Comparison of ENCODE assay signal across 8 mouse cellular contexts in genomic region chr6:71830690-71831580, GRCm38 (mm10). TPM values are rescaled to one million over a fixed set of nuclear protein-coding genes. Genes with fewer than 3 reads are reported as not detected.
DNase-seq lines count a peak whose midpoint lies in the region; ATAC-seq lines count a peak whose summit lies in the region.

TSS of gene Immt (plus strand) at chr6:71831331.

- H3K27ac ChIP-seq in hindbrain, embryonic 12.5 days = peak within 1 kb of the TSS; percentile 90

- DNase-seq in NIH3T3 (ENCODE audit: low read depth) = peak; percentile 99
- DNase-seq in cerebellum, postnatal 10 days = peak; percentile 98 to 99
- DNase-seq in frontal cortex, postnatal 10 days (ENCODE audit: low spot score in 2 of 2) = peak; percentile 97
- DNase-seq in layer of hippocampus, postnatal 14 days (ENCODE audit: low spot score in 2 of 2) = peak; percentile 93 to 97
- DNase-seq in lung, postnatal 14 days = peak; percentile 97
- DNase-seq in retina, adult 2 months (ENCODE audit: low read depth, low spot score) = peak; percentile 94
- peak; percentile 92 to 96 for DNase-seq in thymus, postnatal 36 days

- H3K4me2 ChIP-seq in hindbrain, embryonic 12.5 days (replicated peaks) = peak within 1 kb of the TSS; percentile 79

- H3K9me3 ChIP-seq in hindbrain, embryonic 12.5 days (replicated peaks) = no peaks in the 10 kb centered on the region

- H3K4me3 ChIP-seq in hindbrain, embryonic 12.5 days = peak within 1 kb of the TSS; percentile 97

- WGBS in hindbrain, embryonic 12.5 days = under 1% methylated on average over 64 of the region's 64 CpGs

- peak within 1 kb of the TSS; percentile 85 for H3K9ac ChIP-seq in hindbrain, embryonic 12.5 days

- peaks cover 12% of the 10 kb centered on the region for H3K4me1 ChIP-seq in hindbrain, embryonic 12.5 days

- no peaks in the 10 kb centered on the region for H3K27me3 ChIP-seq in hindbrain, embryonic 12.5 days

- peak; percentile 100 for ATAC-seq in hindbrain, embryonic 12.5 days (ENCODE audit: low FRiP score)

- 0 out of 2 replicates have a peak, but pooled peaks cover 5% of the 10 kb centered on the region for H3K36me3 ChIP-seq in hindbrain, embryonic 12.5 days

RNA-seq across cellular contexts. Expression of gene Immt, which starts in this region (rescaled TPM):
- 153 and 160 TPM in 2 replicates for polyA plus RNA-seq in hindbrain, embryonic 12.5 days (2016; fragmentation: Nextera tagmentation; extraction: Ambion mirVana)
- 100 to 1,000 TPM; 144 to 145 TPM for total RNA-seq in layer of hippocampus, postnatal 14 days (2021)

Comparison
In these comparisons a context has a peak if more than half of its experiments do, and no peak if none do; other contexts are left out.
1. Peak in every context shown above with its lines: DNase-seq, ATAC-seq, H3K4me3 ChIP-seq and H3K27ac ChIP-seq.